Mouse (Mus musculus) stomach, embryonic 16.5 days (tissue): Measurements from ENCODE around the gene Dock8. TPM values are rescaled to one million over a fixed set of nuclear protein-coding genes. Genes with fewer than 3 reads are reported as not detected.

Source experiments
- ATAC-seq: fragments of 200-750 bp; cut with Nextera tagmentation; 2 replicates; pipeline ENCODE4 v1.8.0; 2017; ENCODE audit warnings: moderate number of reproducible peaks, moderate TSS enrichment; ENCODE audit not compliant: insufficient read depth, low FRiP score
- H3K27ac ChIP-seq: fragments of 300-500 bp; sonication (generic); 2 replicates; pipeline ENCODE4 v1.5.1; 2014; ENCODE audit warnings: low read length
- H3K27me3 ChIP-seq: fragments of 300-500 bp; sonication (generic); 2 replicates; pipeline ENCODE4 v1.6.1; 2014; ENCODE audit warnings: low read length, control low read depth, mixed read lengths; ENCODE audit not compliant: control insufficient read depth, insufficient read depth
- H3K36me3 ChIP-seq: fragments of 300-500 bp; sonication (generic); 2 replicates; pipeline ENCODE4 v1.6.1; 2014; ENCODE audit warnings: low read length; ENCODE audit not compliant: control insufficient read depth, insufficient read depth
- H3K4me1 ChIP-seq: fragments of 300-500 bp; sonication (generic); 2 replicates; pipeline ENCODE4 v1.6.1; 2014; ENCODE audit warnings: low read length, control low read depth, mixed read lengths; ENCODE audit not compliant: control insufficient read depth, insufficient read depth
- H3K4me2 ChIP-seq: fragments of 300-500 bp; sonication (generic); 2 replicates; pipeline ENCODE4 v1.6.1; 2014; ENCODE audit warnings: low read depth, low read length, mixed read lengths
- H3K4me3 ChIP-seq: fragments of 300-500 bp; sonication (generic); replicated peaks from 2 replicates; pipeline ENCODE4 v1.5.1; 2014; ENCODE audit warnings: mild to moderate bottlenecking, low read length
- H3K9ac ChIP-seq: fragments of 300-500 bp; sonication (generic); 2 replicates; pipeline ENCODE4 v1.6.1; 2014; ENCODE audit warnings: low read length
- H3K9me3 ChIP-seq: fragments of 300-500 bp; sonication (generic); replicated peaks from 2 replicates; pipeline ENCODE4 v1.6.1; 2016; ENCODE audit warnings: low read length, control low read depth; ENCODE audit not compliant: control insufficient read depth
- WGBS: fragments of 180-500 bp; shearing (Covaris S2); extraction: QIAGEN DNeasy Blood & Tissue Kit; methylation state at CpG from one replicate; pipeline ENCODE4 v1.1.7; 2014; 5-methylcytosine and 5-hydroxymethylcytosine counted together
- polyA plus RNA-seq: library from polyadenylated mRNA; unstranded; fragments of >200 nt; fragmentation: Nextera tagmentation; extraction: Ambion mirVana; gene quantifications from 2 replicates; pipeline ENCODE4 v1.2.1, GENCODE M21; 2015

Dock8 gene
- polyA plus RNA-seq, 1 experiment from 2014 or later, result 9.0 TPM

- no peak for ATAC-seq
- 45% methylated on average over 9 of the region's 9 CpGs for whole genome bisulfite sequencing
- no peaks in the 10 kb centered on the region for H3K27me3 ChIP-seq
- no peak overlapping the region for H3K9ac ChIP-seq
- no peaks in the 10 kb centered on the region for H3K4me1 ChIP-seq
- H3K4me2 ChIP-seq, result no peak overlapping the region
- H3K9me3 ChIP-seq, result no peaks in the 10 kb centered on the region
- H3K4me3 ChIP-seq, result no peak overlapping the region
- no peak overlapping the region for H3K27ac ChIP-seq
- H3K36me3 ChIP-seq, result no peaks in the 10 kb centered on the region
These were observed 106.3 kb downstream of the Dock8 start for GRCm38 (mm10) chr19:25105682-25106081.

GRCm38 (mm10) chr19:25106315-25106714 lies 107.0 kb downstream of the Dock8 start:
- WGBS, result 90% methylated on average over 8 of the region's 8 CpGs
- Histone ChIP-seq H3K9me3 (no peaks in the 10 kb centered on the region), H3K36me3 (no peaks in the 10 kb centered on the region), H3K4me1 (no peaks in the 10 kb centered on the region), H3K4me2 (no peak overlapping the region), H3K9ac (no peak overlapping the region), H3K27me3 (no peaks in the 10 kb centered on the region), H3K4me3 (no peak overlapping the region), H3K27ac (no peak overlapping the region)
- no peak for ATAC-seq

- peak overlapping the region; percentile 46 for H3K4me2 ChIP-seq
- H3K4me3 ChIP-seq, result no peak overlapping the region
- H3K36me3 ChIP-seq, result no peaks in the 10 kb centered on the region
- ATAC-seq, result no peak
- H3K9ac ChIP-seq, result no peak overlapping the region
- no peaks in the 10 kb centered on the region for H3K9me3 ChIP-seq
- WGBS, result 27% methylated on average over 4 of the region's 4 CpGs
- no peaks in the 10 kb centered on the region for H3K27me3 ChIP-seq
- no peak overlapping the region for H3K27ac ChIP-seq
- H3K4me1 ChIP-seq, result no peaks in the 10 kb centered on the region
These were observed 108.1 kb downstream of the Dock8 start for GRCm38 (mm10) chr19:25107417-25107816.

- H3K4me1 ChIP-seq, result no peaks in the 10 kb centered on the region
- no peak overlapping the region for H3K4me3 ChIP-seq
- no peak overlapping the region for H3K27ac ChIP-seq
- no peak overlapping the region for H3K9ac ChIP-seq
- 64% methylated on average over 18 of the region's 18 CpGs for WGBS
- H3K9me3 ChIP-seq, result no peaks in the 10 kb centered on the region
- no peak for ATAC-seq
- H3K36me3 ChIP-seq, result no peaks in the 10 kb centered on the region
- H3K27me3 ChIP-seq, result no peaks in the 10 kb centered on the region
- no peak overlapping the region for H3K4me2 ChIP-seq
These were observed 112.4 kb downstream of the Dock8 start for GRCm38 (mm10) chr19:25111591-25112233.

GRCm38 (mm10) chr19:25116981-25117380 lies 117.6 kb downstream of the Dock8 start:
- H3K9me3 ChIP-seq, result no peaks in the 10 kb centered on the region
- no peak overlapping the region for H3K27ac ChIP-seq
- H3K27me3 ChIP-seq, result no peaks in the 10 kb centered on the region
- WGBS, result 52% methylated on average over 2 of the region's 2 CpGs
- H3K4me3 ChIP-seq, result no peak overlapping the region
- no peak overlapping the region for H3K9ac ChIP-seq
- H3K4me1 ChIP-seq, result no peaks in the 10 kb centered on the region
- H3K4me2 ChIP-seq, result no peak overlapping the region
- H3K36me3 ChIP-seq, result no peaks in the 10 kb centered on the region
- ATAC-seq, result no peak

GRCm38 (mm10) chr19:25122417-25122816 lies 123.1 kb downstream of the Dock8 start:
- ATAC-seq, result no peak
- Histone ChIP-seq H3K4me1 (peaks cover 3% of the 10 kb centered on the region; the same call in 1 of the 2 replicates), H3K27ac (no peak overlapping the region), H3K9ac (no peak overlapping the region), H3K27me3 (no peaks in the 10 kb centered on the region), H3K4me3 (no peak overlapping the region), H3K9me3 (no peaks in the 10 kb centered on the region), H3K36me3 (no peaks in the 10 kb centered on the region), H3K4me2 (no peak overlapping the region)
- WGBS, result 42% methylated on average over 8 of the region's 8 CpGs

GRCm38 (mm10) chr19:25123031-25123430 lies 123.7 kb downstream of the Dock8 start:
- H3K27ac ChIP-seq, result no peak overlapping the region
- no peaks in the 10 kb centered on the region for H3K27me3 ChIP-seq
- 28% methylated on average over 13 of the region's 13 CpGs for WGBS
- H3K4me2 ChIP-seq, result peak overlapping the region; percentile 5
- H3K36me3 ChIP-seq, result no peaks in the 10 kb centered on the region
- H3K4me1 ChIP-seq, result peaks cover 3% of the 10 kb centered on the region; the same call in 1 of the 2 replicates
- no peak overlapping the region for H3K4me3 ChIP-seq
- no peak for ATAC-seq
- H3K9me3 ChIP-seq, result no peaks in the 10 kb centered on the region
- no peak overlapping the region for H3K9ac ChIP-seq

DNA sequence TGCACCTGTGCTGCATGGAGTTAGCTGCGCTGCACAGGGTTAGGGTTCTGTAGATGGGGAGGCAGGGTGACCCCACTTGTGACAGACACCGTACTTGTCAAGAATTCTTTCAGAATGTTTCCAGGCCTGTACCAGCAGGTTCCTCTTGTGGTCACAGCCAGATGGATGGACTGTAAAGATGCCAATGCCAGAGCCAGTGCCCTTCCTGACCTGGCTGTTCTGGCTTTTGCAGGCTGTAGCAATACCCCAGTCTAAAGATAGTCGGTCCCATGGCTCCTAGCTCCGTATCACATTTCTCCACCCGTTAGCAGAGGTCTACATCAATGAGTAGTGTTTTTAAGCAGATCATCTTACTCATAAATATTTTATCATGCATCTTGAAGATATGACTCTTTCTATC lies 124.1 kb downstream of the Dock8 start:
- no peaks in the 10 kb centered on the region for H3K36me3 ChIP-seq
- peaks cover 3% of the 10 kb centered on the region; the same call in 1 of the 2 replicates for H3K4me1 ChIP-seq
- H3K27ac ChIP-seq, result no peak overlapping the region
- no peak for ATAC-seq
- no peaks in the 10 kb centered on the region for H3K27me3 ChIP-seq
- H3K9me3 ChIP-seq, result no peaks in the 10 kb centered on the region
- H3K9ac ChIP-seq, result no peak overlapping the region
- H3K4me2 ChIP-seq, result 0 out of 2 replicates have a peak overlapping the region, but pooled peaks have one; percentile 5
- WGBS, result 83% methylated on average over 5 of the region's 5 CpGs
- no peak overlapping the region for H3K4me3 ChIP-seq

GRCm38 (mm10) chr19:25132322-25132721 lies 133.0 kb downstream of the Dock8 start:
- Histone ChIP-seq H3K9ac (no peak overlapping the region), H3K9me3 (no peaks in the 10 kb centered on the region), H3K27ac (no peak overlapping the region), H3K4me1 (no peaks in the 10 kb centered on the region), H3K4me2 (no peak overlapping the region), H3K27me3 (no peaks in the 10 kb centered on the region), H3K36me3 (no peaks in the 10 kb centered on the region), H3K4me3 (no peak overlapping the region)
- WGBS, result 4% methylated on average over 4 of the region's 4 CpGs
- no peak for ATAC-seq
